Mouse (Mus musculus): ENCODE results near the gene 9230102O04Rik. TPM values are rescaled to one million over a fixed set of nuclear protein-coding genes. Genes with fewer than 3 reads are reported as not detected.

Gene 9230102O04Rik
- total RNA-seq, 2 experiments from 2014 or later = not detected

DNA sequence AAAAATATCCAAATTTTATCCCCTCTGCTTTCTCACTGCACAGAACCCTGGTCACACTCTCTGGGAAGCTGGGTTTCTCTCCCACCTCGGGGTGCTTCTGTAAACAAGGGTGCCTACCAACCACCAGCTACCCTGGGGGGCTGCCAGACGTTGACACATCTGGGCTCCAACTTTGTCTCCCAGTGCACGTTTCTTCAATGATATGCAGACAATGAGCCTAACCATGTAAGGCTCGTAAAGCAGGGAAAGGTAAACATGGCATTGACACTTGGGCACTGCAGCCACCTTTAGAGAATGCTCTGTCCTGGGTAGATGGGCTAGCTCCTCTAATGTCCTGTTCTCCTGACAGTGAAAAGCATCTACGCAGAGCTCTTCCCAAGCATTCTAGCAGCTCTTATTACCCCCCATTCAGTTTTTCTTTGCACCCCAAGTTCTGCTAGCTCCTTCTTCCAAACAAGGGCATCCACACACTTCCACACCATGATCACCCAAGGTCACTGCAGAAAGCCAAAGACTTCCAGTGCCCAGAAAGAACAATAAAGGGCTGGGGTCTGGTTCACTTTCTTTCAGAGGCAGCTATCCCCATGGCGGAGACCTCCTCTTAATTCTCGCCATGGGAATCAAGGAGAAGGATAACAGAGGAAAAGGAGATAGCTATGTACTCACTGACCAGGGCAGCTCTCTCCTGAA, 2.3 kb downstream of the 9230102O04Rik start:
- no peak for ATAC-seq (replicated peaks; ENCODE audit: low FRiP score, poor library complexity, severe bottlenecking)

DNA sequence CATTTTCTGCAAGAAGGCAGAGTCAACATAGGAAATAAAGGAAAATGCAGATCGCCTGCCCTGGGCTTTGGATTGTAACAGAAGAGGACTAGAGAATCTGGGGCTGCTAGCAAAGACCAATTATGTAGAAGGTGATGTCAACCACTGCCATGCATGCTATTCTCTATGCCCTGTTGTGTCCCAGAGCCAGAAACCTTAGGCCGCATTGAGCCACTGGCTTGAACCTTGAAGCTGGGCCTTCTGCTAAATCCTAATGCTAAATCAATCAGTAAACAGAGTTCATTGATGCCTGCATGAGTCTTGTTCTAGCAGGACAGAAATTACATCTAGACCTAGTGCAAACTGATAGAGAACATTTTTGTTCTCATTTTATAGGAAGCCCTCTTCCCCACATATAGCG, 3.3 kb downstream of the 9230102O04Rik start:
- ATAC-seq (replicated peaks; ENCODE audit: low FRiP score, poor library complexity, severe bottlenecking) = no peak

DNA sequence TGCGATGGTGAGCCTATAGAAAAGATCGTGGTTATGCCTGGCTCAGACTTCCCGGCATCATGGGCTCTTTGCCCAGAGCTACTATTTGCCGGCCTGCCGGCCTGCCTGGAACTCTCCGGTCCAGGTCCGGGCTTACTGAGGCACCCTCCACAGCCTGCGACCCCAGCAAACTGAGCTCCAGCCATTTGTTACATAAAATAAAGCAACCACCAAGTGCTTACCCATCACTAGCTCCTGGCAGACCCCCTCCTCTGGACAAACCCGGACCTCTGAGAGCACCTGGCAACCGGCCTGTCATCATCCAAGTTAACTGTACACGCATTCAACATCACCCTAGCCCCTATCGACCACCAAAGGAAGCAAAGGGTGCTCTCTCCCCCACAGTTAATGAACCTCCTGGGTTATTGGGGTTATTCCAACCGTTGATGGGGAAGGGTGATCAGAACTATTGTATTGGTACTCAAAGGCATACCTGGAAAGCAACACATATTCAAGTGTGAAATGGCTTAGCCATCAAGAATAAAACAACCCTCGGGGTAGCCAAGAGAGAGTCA, 4.0 kb downstream of the 9230102O04Rik start:
- no peak for ATAC-seq (replicated peaks; ENCODE audit: low FRiP score, poor library complexity, severe bottlenecking)

- no peak for ATAC-seq (replicated peaks; ENCODE audit: low FRiP score, poor library complexity, severe bottlenecking)
These were observed 4.7 kb downstream of the 9230102O04Rik start for GRCm38 (mm10) chr2:9884533-9885216.

DNA sequence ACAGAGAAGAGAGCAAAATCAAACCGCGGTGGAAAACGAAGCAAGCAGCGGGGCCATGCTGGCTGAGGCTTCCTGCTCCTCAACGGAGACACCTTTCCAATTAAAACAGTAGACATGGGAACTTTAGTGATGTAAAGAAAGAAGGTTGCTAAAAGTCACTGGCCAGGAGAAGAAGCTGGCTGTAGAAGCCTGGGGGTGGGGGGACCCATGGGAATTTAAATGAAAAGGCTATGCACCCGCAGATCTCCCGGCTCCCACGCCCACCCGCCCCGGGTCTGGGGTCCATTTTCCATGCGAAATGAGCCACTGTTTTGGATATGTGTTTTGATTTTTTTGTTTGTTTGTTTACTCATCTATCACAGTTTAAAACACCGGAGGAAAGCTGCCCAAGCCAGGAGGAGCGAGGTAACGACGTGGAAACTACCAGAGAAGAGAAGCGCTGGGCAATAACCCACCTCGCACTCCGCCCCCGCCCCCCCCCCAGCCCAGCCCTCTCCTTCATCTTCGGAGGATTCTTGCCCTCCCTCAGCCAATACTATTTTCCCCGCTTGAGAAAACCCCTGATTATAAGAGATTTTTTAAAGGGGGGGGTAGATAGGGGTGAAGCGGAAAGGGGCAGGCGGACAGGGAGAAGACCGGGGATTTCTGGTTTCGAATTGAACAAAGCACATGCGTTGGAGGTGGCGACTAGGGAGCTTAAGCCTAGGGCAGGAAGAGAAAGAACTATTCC, 5.4 kb downstream of the 9230102O04Rik start:
- no peak for ATAC-seq (replicated peaks; ENCODE audit: low FRiP score, poor library complexity, severe bottlenecking)

DNA sequence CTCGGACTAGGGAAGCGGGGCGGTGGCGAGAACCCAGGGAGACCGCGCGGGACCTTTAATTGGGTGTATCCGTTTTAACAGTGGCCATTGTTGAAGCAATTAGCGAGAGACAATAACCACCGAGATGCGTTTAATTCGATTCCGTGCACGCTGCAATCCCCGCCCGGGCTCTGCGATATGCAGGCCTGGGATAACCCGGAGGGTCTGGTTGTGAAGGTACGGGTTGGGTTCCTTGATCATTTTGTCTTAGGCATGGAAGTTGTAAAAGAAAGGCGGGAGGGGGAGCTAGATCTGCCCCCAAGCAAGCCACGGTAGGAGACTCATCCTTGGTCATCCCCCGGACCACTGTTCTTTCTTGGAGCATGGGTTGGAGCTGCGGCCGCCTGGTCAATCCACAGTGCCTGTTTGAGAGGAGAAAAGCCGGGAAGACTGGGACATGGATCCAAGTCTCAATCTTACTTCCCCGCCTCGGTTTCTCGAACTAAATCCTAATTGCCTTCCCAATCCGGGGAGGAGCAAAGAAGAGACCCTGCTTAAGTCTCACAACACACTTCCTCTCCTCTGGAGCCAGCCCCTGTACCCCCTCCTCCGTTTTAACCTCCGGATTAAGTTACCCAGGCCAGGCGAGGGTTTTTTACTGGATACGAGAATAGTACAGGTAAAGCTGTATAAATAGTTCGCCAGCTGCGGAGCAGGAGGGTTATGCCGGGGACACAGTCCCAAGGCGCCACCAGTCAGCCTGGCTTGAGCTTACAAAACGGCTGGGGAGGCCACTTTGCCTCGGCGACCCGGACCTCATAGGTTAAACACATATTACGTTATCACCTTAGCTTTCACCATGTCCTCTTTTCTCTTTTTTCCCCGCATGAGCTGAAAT, 6.2 kb downstream of the 9230102O04Rik start:
- no peak for ATAC-seq (replicated peaks; ENCODE audit: low FRiP score, poor library complexity, severe bottlenecking)

DNA sequence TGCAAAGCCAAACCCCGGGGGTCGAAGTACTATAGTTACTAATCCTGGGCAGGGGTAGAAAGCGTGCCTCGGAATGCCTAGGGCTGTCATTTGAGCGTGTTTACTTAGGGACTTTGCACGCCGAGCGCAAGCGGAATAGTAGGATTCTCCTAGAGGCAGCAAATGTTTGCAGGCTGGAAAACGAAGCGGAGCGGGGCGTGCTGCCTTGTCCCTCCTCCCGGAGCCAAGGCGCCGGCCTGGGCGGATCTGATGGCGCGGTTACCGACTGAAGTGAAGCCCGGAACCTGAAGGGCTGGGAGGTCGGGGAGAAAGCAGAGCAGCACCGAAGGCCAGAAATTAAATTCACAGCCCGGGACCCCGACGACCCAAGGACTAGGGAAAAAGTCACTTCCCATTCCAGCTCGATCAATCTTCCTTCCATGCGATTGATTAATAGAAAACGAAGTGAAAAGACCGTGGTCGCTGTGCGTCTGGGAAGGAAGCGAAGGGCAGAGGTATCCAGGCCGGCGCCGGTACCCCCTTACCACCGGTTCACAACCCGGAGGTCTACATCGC, 6.9 kb downstream of the 9230102O04Rik start:
- no peak for ATAC-seq (replicated peaks; ENCODE audit: low FRiP score, poor library complexity, severe bottlenecking)

DNA sequence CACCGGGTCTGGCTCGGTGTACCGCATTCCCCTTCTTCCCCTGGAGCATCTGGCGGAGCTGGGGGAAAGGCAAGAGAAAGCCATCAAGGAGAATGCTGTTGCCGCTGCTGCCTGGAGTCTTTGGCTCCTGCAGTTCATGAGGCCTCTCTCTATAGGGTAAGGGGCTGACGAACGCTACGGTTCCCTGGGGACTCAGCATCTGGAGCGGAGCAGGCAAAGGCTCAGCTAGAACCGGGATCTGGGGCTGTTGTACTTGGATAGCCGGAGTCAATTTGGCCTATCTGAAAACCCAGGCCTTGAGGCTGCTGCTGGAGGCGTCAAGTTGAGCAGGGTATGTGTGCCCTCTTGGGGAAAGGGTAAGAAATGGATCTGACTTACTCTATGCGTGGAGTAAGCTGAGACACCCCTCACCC, 7.7 kb downstream of the 9230102O04Rik start:
- no peak for ATAC-seq (replicated peaks; ENCODE audit: low FRiP score, poor library complexity, severe bottlenecking)

- no peak for ATAC-seq (replicated peaks; ENCODE audit: low FRiP score, poor library complexity, severe bottlenecking)
These were observed 8.2 kb downstream of the 9230102O04Rik start, which contains the start of gene 4930412O13Rik for GRCm38 (mm10) chr2:9881051-9881591. Gene 4930412O13Rik (plus strand): TSS chr2:9881252.

- ATAC-seq (replicated peaks; ENCODE audit: low FRiP score, poor library complexity, severe bottlenecking) = no peak
These were observed 9.1 kb downstream of the 9230102O04Rik start for GRCm38 (mm10) chr2:9880271-9880670.

DNA sequence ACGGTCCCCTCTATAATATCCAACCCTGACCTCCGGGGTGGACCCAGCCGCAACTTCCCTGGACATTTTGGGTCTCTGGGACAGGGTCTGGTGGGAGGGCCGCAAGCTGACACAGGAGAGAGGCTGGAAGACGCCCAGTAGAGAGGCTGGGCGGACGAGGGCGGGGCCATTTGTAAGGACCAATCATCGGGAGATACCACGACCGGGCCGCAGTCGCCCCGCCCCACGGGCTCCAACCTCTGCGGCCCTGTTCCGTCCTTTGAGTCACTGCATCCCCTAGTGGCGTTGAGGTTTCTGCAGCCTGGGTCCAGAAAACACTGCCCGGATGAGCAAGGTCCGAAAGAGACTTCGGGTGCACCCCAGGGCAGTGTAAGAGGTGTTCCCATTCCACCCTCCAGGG, 9.8 kb downstream of the 9230102O04Rik start:
- ATAC-seq (replicated peaks; ENCODE audit: low FRiP score, poor library complexity, severe bottlenecking) = peak; percentile 73; the same call in 1 of the 2 replicates

DNA sequence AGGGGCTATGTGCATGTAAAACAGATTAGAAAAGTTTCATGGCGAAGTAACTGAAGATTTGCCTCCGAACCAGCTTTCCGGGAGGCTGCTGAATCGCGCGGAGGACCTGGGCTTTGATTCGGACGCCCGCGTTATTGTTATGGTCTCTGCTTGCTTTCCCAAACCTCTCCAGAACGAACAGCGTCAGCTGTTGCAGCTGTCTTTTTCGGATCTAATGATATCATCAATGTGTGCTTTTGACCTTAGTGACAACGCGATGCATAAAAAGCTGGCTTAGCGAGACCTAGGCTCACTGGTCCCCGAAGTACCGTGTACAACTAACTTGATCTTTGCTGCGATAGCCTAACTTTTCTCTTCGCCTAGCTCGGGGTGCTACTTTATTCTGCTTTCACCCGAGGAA, 10.2 kb downstream of the 9230102O04Rik start:
- ATAC-seq (replicated peaks; ENCODE audit: low FRiP score, poor library complexity, severe bottlenecking) = no peak

- no peak for ATAC-seq (replicated peaks; ENCODE audit: low FRiP score, poor library complexity, severe bottlenecking)
These were observed 10.7 kb downstream of the 9230102O04Rik start for GRCm38 (mm10) chr2:9878564-9879081.

GRCm38 (mm10) chr2:9877966-9878563, 11.3 kb downstream of the 9230102O04Rik start:
- ATAC-seq (replicated peaks; ENCODE audit: low FRiP score, poor library complexity, severe bottlenecking) = no peak

- ATAC-seq (replicated peaks; ENCODE audit: low FRiP score, poor library complexity, severe bottlenecking) = no peak
These were observed 12.0 kb downstream of the 9230102O04Rik start for GRCm38 (mm10) chr2:9877326-9877690.

GRCm38 (mm10) chr2:9876621-9877325, 12.6 kb downstream of the 9230102O04Rik start:
- ATAC-seq (replicated peaks; ENCODE audit: low FRiP score, poor library complexity, severe bottlenecking) = no peak

- ATAC-seq (replicated peaks; ENCODE audit: low FRiP score, poor library complexity, severe bottlenecking) = no peak
These were observed 13.5 kb downstream of the 9230102O04Rik start for GRCm38 (mm10) chr2:9875676-9876357.

Data from erythroid progenitor cell, adult 5-6 weeks (primary cell).